Mouse (Mus musculus) left cerebral cortex, postnatal 4 days (tissue): ENCODE results near the gene Cttnbp2nl. TPM values are rescaled to one million over a fixed set of nuclear protein-coding genes. Genes with fewer than 3 reads are reported as not detected.
A peak's percentile ranks its signal among the peaks of the same experiment; 100 is the strongest.

Experiments
- DNase-seq: peaks from one replicate; pipeline ENCODE4 v3.0.0-alpha.2; 2022
- intact Hi-C: fragments of 180-260 bp; cut with DNase I; formaldehyde crosslinking; loops from one replicate; pipeline ENCODE4 v1.15.1; 2025
- total RNA-seq, 2 experiments: library from RNA; stranded (reverse); gene quantifications; 2 replicates each; pipeline ENCODE4 v1.2.3; 2021

The Cttnbp2nl gene
- total RNA-seq, 2 experiments from 2014 or later = 62.4 to 75.7 TPM

GRCm38 (mm10) chr3:105018085-105018782 is 34.7 kb downstream of the Cttnbp2nl start:
- no peak for DNase-seq
- intact Hi-C loops = no loop called here

DNA sequence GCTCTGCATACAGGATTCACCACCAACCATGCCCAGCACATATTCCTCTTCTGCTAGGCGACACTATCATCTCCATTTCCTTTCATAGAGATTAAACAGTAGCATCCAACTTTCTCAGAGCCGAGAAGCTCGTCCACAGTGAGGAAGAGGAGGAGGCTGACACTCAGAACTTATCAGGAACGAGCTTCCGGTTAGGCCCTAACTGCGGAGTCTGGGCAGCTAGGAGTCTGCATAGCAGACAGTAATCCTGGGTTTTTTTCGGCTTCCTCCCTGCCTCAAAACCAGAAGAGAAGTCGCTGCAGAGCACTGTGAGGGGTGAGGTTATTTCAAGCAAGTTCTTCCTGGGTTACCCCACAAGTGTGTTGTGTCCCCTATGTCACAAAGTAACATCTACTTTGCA is 35.6 kb downstream of the Cttnbp2nl start:
- DNase-seq = no peak
- intact Hi-C loops = no loop called here

GRCm38 (mm10) chr3:105016204-105016603 is 36.7 kb downstream of the Cttnbp2nl start:
- no peak for DNase-seq
- intact Hi-C loops = no loop called here

DNA sequence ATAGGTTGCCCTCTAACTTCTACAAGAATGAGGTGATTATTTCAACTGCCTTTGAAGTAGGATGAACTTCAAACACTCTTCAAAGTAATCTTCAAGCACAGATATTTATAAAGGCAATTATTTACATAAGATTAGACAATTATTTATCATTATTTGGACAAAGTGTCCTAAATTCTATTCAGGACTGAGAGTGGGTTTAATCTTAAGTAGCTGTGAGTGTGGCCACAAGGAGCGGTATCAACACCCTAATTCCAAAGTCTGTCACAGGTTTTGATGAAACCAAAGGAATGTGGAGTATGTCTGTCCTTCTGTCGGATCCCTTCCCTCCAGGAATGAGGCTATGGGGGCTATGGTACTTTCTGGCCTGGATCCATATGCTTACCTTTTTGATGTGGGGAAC is 38.0 kb downstream of the Cttnbp2nl start:
- intact Hi-C loops = no loop called here
- no peak for DNase-seq

DNA sequence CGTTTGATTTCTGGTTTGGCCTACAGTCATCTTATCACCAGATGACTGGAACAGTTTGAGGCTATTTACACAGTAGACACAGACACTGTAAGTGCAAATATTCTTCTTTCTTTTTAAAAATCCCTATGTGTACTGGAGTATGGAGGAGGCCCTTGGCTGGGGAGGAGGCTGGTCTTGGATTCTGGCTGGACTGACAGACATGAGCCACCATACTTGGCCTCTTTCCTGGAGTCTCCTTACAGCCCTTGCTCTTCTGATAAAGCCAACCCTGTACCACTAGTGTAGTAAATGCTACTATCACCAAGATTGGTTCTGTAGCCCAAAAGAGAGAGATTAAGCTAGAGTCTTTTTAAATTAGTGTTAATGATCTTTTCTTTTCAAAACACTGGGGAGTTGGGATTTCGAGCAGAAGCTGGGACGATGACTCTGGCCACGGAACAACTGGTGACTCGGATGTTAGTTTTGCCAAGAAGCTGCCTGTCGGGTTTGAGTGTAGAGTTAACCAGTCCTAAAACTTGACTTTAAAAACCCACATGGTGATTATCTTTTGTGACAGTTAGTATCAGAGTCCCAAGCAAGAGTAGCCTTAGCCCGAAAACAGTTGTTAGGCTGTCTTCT is 40.1 kb downstream of the Cttnbp2nl start:
- intact Hi-C loops = no loop called here

DNA sequence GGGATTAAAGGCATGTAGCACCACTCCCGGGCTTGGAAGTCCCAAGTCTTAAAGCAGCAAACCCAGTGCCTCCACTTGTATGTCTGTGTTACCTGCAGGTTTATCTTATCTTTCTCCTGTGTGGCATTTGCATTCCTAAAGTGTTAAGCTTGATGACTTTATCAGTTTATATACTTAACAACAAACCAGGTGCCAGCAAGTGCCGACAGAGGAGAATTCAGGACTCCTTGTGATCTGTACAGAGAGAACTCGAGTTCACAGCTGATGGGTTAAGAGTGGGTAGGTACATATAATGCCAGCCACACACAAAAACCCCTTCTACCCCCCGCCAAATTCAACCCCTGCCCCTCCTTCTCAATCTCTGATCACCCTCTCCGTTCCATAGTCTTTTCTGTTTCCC is 41.1 kb downstream of the Cttnbp2nl start:
- no peak for DNase-seq
- intact Hi-C loops = no loop called here

More for the DNA sequence above, 40.1 kb downstream of the Cttnbp2nl start:
- no peak for DNase-seq

- intact Hi-C loops = no loop called here
- DNase-seq = no peak
These were observed 42.1 kb downstream of the Cttnbp2nl start for GRCm38 (mm10) chr3:105010681-105011339.

DNA sequence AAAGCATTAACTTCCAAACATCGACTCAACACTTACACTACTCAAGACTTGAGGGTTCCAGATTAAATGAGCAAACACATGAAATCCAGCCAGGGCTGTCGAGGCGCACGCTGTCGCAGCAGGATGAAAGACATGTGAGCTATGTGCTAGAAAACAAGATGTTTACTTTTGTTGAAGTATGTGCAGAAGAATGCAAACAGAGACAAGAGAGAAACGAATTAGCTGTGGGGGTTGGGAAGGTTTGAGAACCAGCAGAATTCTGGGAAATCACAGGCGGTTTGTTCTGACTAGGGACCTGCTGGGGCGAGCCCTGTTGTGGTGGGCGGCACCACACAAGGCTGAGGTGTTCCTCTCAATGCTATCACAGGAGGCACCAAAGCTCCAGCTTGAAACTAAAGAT is 44.9 kb downstream of the Cttnbp2nl start:
- intact Hi-C loops = no loop called here
- DNase-seq = no peak

GRCm38 (mm10) chr3:105006101-105006500 is 46.8 kb downstream of the Cttnbp2nl start:
- intact Hi-C loops = no loop called here
- DNase-seq = no peak

- intact Hi-C loops = no loop called here
- no peak for DNase-seq
These were observed 47.3 kb downstream of the Cttnbp2nl start for GRCm38 (mm10) chr3:105005561-105006065.

- intact Hi-C loops = no loop called here
- DNase-seq = no peak
These were observed 47.9 kb downstream of the Cttnbp2nl start for GRCm38 (mm10) chr3:105005011-105005410.

GRCm38 (mm10) chr3:105003960-105004463 is 48.9 kb downstream of the Cttnbp2nl start:
- no peak for DNase-seq
- intact Hi-C loops = no loop called here

DNA sequence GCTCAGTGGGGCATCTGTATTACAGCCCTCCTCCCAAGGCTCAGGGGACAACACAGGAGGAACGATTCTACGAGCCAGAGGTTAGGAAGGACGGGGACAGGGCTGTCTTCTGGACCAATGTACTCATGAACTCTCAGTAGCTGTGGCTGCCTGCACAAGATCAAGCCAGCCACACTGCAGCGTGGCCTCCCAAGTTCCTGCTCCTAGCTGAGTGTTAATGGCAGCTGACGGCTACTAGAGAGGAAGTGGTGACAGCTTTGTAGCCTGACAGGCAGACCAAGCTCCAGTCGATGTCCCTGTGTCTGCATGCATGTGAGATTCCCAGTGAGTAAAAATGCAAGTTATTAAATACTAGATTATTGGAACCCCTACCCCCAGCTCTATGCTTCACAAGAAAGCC is 51.6 kb downstream of the Cttnbp2nl start:
- no peak for DNase-seq
- intact Hi-C loops = no loop called here

DNA sequence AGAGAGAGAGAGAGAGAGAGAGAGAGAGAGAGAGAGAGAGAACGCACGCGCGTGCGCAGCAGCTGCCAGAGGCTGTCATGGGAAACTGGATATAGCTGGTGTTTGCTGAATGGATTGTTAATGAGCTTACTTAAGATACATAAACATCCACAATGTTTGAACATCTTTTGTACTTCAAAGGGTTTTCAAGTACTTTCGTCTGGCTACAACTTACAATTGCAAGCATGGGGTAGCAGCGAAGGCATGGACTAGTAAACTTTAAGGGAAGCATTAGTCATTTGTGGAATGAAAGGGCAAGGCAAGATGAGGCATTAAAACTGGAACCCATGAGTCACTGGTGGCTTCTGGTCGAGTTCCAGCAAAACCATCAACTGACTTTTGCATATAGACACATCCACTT is 52.4 kb downstream of the Cttnbp2nl start:
- intact Hi-C loops = no loop called here
- DNase-seq = no peak

GRCm38 (mm10) chr3:104997563-104997962 is 55.4 kb downstream of the Cttnbp2nl start:
- DNase-seq = no peak
- intact Hi-C loops = no loop called here

- DNase-seq = no peak
- intact Hi-C loops = no loop called here
These were observed 57.2 kb downstream of the Cttnbp2nl start for GRCm38 (mm10) chr3:104995707-104996106.

DNA sequence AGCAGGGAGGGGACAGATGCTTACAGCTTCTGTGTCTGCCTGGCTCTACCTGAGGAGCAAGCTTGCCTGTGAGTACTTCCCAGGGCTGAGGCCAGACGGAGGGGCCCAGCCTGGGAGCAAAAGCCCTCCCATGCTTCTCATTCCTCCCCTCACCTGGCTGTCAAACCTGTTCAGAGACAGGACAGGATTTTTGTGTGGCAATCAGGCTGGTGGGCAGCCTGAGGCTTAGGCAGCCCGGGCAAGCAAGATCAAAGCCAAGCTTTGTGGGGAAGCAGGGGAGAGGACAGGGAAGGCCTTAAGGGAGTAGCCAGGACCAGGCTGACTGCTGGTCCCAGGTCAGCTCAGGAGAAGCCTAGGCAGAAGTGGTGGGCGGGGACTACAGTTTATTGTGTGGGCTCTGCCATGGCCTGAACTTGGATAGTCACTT is 58.5 kb downstream of the Cttnbp2nl start:
- intact Hi-C loops = no loop called here
- DNase-seq = no peak

DNA sequence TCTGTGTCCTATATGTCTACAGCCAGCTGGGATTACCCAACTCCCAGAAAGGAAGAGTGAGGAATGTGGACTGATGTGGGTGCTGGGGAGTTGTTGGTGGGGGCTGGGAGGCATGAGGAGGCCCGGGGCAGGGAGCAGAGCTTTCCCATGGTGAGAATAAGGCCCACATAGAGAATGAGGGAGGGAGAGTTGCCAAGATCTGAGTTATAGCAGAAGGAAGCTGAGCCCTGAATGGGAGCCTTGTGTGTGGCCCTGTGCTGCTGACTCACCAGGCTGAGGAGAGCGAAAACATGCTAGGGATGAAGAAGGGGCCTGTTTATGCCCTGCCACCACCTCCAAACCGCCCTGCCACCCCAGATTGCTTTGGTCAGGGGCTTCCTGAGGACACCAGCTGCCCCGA is 59.1 kb downstream of the Cttnbp2nl start:
- intact Hi-C loops = loop anchor here (2.0 kb wide), 1 partner anchor 65 kb away; no protein-coding TSS in a partner anchor
- DNase-seq = peak; percentile 18

- intact Hi-C loops = loop anchor here (2.0 kb wide), 1 partner anchor 66 kb away; no protein-coding TSS in a partner anchor
These were observed 60.1 kb downstream of the Cttnbp2nl start for GRCm38 (mm10) chr3:104992709-104993388.

DNA sequence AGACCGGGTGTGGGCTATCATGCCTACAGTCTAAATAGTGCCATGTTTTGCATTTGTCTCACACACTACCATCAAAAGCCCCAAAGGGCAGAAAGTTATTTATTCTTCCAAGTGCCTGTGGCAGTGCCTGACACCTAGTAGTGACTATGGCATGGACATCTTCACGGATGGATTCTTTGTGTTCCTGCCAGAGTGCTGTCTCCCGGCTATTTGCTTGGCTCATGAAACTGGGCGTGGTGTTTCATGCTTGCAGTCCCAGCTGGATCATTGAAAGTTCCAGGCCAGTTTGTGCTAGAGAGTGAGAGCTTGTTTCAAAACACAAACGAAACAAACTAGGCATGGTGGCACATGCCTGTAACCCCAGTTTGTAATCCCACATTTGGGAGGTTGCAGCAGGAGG is 61.2 kb downstream of the Cttnbp2nl start:
- intact Hi-C loops = loop anchor here (2.0 kb wide), 1 partner anchor 67 kb away; no protein-coding TSS in a partner anchor
- no peak for DNase-seq

More at GRCm38 (mm10) chr3:104992709-104993388, 60.1 kb downstream of the Cttnbp2nl start:
- peak; percentile 93 for DNase-seq

GRCm38 (mm10) chr3:104987884-104988283 is 65.1 kb downstream of the Cttnbp2nl start:
- DNase-seq = no peak
- intact Hi-C loops = no loop called here
